Mouse (Mus musculus) liver, embryonic 14.5 days (tissue): ENCODE results near the gene Mgat1. TPM values are rescaled to one million over a fixed set of nuclear protein-coding genes. Genes with fewer than 3 reads are reported as not detected.
"Not testable (repeated sequence)": the region's sequence is repeated elsewhere in the genome, so short reads cannot be mapped to it uniquely, and the experiment has no call there.

Experiments
- ATAC-seq: fragments of 200-750 bp; cut with Nextera tagmentation; 2 replicates; pipeline ENCODE4 v1.8.0; 2017; ENCODE audit warnings: moderate number of reproducible peaks, mild to moderate bottlenecking, moderate library complexity; ENCODE audit not compliant: insufficient read depth
- DNase-seq, 3 experiments: peaks; one replicate each; pipeline ENCODE4 v3.0.0-alpha.2; 2012 to 2013; ENCODE audit warnings: low read depth in 3 of 3, low spot score in 3 of 3
- H3K27ac ChIP-seq: fragments of 300-500 bp; sonication (generic); 2 replicates; pipeline ENCODE4 v1.5.1; 2014; ENCODE audit warnings: moderate library complexity, mild to moderate bottlenecking, control low read depth, inconsistent platforms
- H3K27me3 ChIP-seq: fragments of 300-500 bp; sonication (generic); 2 replicates; pipeline ENCODE4 v1.6.1; 2014; ENCODE audit warnings: mild to moderate bottlenecking, low read length, moderate library complexity; ENCODE audit not compliant: control insufficient read depth, insufficient read depth
- H3K36me3 ChIP-seq: fragments of 300-500 bp; sonication (generic); replicated peaks from 2 replicates; pipeline ENCODE4 v1.6.1; 2014; ENCODE audit warnings: low read depth; ENCODE audit not compliant: control insufficient read depth, insufficient read depth
- H3K4me1 ChIP-seq, 2 experiments: fragments of 200-500 bp in 1 of 2; fragments of 300-500 bp in 1 of 2; sonication (generic) in 1 of 2; replicated peaks; 2 replicates each; pipeline ENCODE4 v1.6.1; 2012 to 2014; ENCODE audit warnings: antibody characterized with exemption in 1 of 2, inconsistent platforms in 1 of 2, low read length in 1 of 2; ENCODE audit not compliant: control insufficient read depth in 2 of 2, insufficient read depth in 2 of 2
- H3K4me2 ChIP-seq: fragments of 300-500 bp; sonication (generic); 2 replicates; pipeline ENCODE4 v1.6.1; 2014; ENCODE audit warnings: low read depth, mild to moderate bottlenecking, control low read depth, moderate library complexity
- H3K4me3 ChIP-seq, 2 experiments: fragments of 200-500 bp in 1 of 2; fragments of 300-500 bp in 1 of 2; sonication (generic) in 1 of 2; 2 replicates each; pipeline ENCODE4 v1.5.1; 2012 to 2014; ENCODE audit warnings: low read depth in 2 of 2, low read length in 2 of 2, mild to moderate bottlenecking in 2 of 2, control low read depth in 1 of 2, inconsistent platforms in 1 of 2, moderate library complexity in 1 of 2; ENCODE audit not compliant: insufficient read depth in 1 of 2
- H3K9ac ChIP-seq: fragments of 300-500 bp; sonication (generic); replicated peaks from 2 replicates; pipeline ENCODE4 v1.6.1; 2014; ENCODE audit warnings: mild to moderate bottlenecking, control low read depth, moderate library complexity
- H3K9me3 ChIP-seq: fragments of 300-500 bp; sonication (generic); 2 replicates; pipeline ENCODE4 v1.6.1; 2016; ENCODE audit warnings: low read length, mixed read lengths; ENCODE audit not compliant: control insufficient read depth
- CTCF ChIP-seq: IDR thresholded peaks from 2 replicates; pipeline ENCODE4 v1.5.1; 2016; ENCODE audit warnings: antibody characterized with exemption, low read depth, control low read depth
- EP300 ChIP-seq: IDR thresholded peaks from 2 replicates; pipeline ENCODE4 v1.6.1; 2016; ENCODE audit warnings: antibody characterized with exemption, low read depth
- WGBS: fragments of 180-500 bp; shearing (Covaris S2); extraction: QIAGEN DNeasy Blood & Tissue Kit; methylation state at CpG from one replicate; pipeline ENCODE4 v1.1.7; 2014; ENCODE audit not compliant: insufficient replicate concordance; 5-methylcytosine and 5-hydroxymethylcytosine counted together
- polyA plus RNA-seq, 2 experiments: library from polyadenylated mRNA; depleted of rRNA in 1 of 2; stranded (reverse) in 1 of 2; unstranded in 1 of 2; fragments of >200 nt; fragmentation: Nextera tagmentation in 1 of 2; extraction: Ambion mirVana in 1 of 2; gene quantifications; 2 replicates each; pipeline versions ENCODE4 v1.2.1 to v1.2.3; 2012 to 2014

The Mgat1 gene
- polyA plus RNA-seq (2012; rRNA removed): 22.8 and 23.7 TPM in 2 replicates
- polyA plus RNA-seq (2014; fragmentation: Nextera tagmentation; extraction: Ambion mirVana): 22.6 and 25.7 TPM in 2 replicates

- H3K27me3 ChIP-seq: no peaks in the 10 kb centered on the region
- peak within 1 kb of the TSS; percentile 96 for H3K4me2 ChIP-seq
- no peaks in the 10 kb centered on the region for H3K9me3 ChIP-seq
- ATAC-seq (peak; percentile 89), DNase-seq (peak; percentile 85 to 92 (median 87))
- peak within 1 kb of the TSS; percentile 60 to 68 for H3K4me3 ChIP-seq
- WGBS: under 1% methylated on average over 55 of the region's 60 CpGs
- H3K27ac ChIP-seq: peak within 1 kb of the TSS; percentile 73
- H3K4me1 ChIP-seq: peaks cover 35 to 44% of the 10 kb centered on the region in 2 experiments
- H3K9ac ChIP-seq: peak within 1 kb of the TSS; percentile 70
- TF ChIP-seq EP300 (no peak), CTCF (peak; percentile 56)
- H3K36me3 ChIP-seq: no peaks in the 10 kb centered on the region
Observed at GRCm38 (mm10) chr11:49243727-49244594, at the start of gene Mgat1. Gene Mgat1 (plus strand): TSS chr11:49244191.

GRCm38 (mm10) chr11:49194771-49195170 lies 49.2 kb upstream of the Mgat1 start:
- not testable (repeated sequence) for H3K9me3 ChIP-seq, H3K27me3 ChIP-seq, H3K4me1 ChIP-seq, DNase-seq, H3K4me3 ChIP-seq, H3K9ac ChIP-seq, ATAC-seq, H3K36me3 ChIP-seq, H3K4me2 ChIP-seq, H3K27ac ChIP-seq
- WGBS: 92% methylated on average over 8 of the region's 9 CpGs

- H3K27ac ChIP-seq: no peak overlapping the region
- no peak; the same call in 1 of the 2 replicates for TF ChIP-seq CTCF
- no peak for TF ChIP-seq EP300
- DNase-seq: no peak
- no peak overlapping the region for H3K9ac ChIP-seq
- no peak overlapping the region for H3K4me3 ChIP-seq
- H3K27me3 ChIP-seq: no peaks in the 10 kb centered on the region
- H3K4me2 ChIP-seq: no peak overlapping the region
- peaks cover 2% of the 10 kb centered on the region in 2 experiments for H3K4me1 ChIP-seq
- no peaks in the 10 kb centered on the region for H3K9me3 ChIP-seq
- ATAC-seq: peak; percentile 58
- H3K36me3 ChIP-seq: no peaks in the 10 kb centered on the region
- 29% methylated on average over 7 of the region's 7 CpGs for WGBS
Observed at GRCm38 (mm10) chr11:49195819-49196322, 48.1 kb upstream of the Mgat1 start.

- Histone ChIP-seq H3K9ac (no peak overlapping the region), H3K4me2 (no peak overlapping the region), H3K27me3 (no peaks in the 10 kb centered on the region), H3K9me3 (no peaks in the 10 kb centered on the region), H3K4me3 (no peak overlapping the region), H3K4me1 (peaks cover 17 to 20% of the 10 kb centered on the region in 2 experiments), H3K27ac (no peak overlapping the region), H3K36me3 (no peaks in the 10 kb centered on the region)
- TF ChIP-seq CTCF (no peak), EP300 (no peak)
- no peak for DNase-seq
- ATAC-seq: no peak
Observed at GRCm38 (mm10) chr11:49200666-49201065, 43.3 kb upstream of the Mgat1 start.

GRCm38 (mm10) chr11:49201142-49201541 lies 42.8 kb upstream of the Mgat1 start:
- no peak for DNase-seq
- Histone ChIP-seq H3K27ac (no peak overlapping the region), H3K9me3 (no peaks in the 10 kb centered on the region), H3K4me3 (no peak overlapping the region), H3K4me1 (peaks cover 17 to 20% of the 10 kb centered on the region in 2 experiments), H3K36me3 (no peaks in the 10 kb centered on the region), H3K4me2 (no peak overlapping the region), H3K9ac (no peak overlapping the region; the same call in 1 of the 2 replicates), H3K27me3 (no peaks in the 10 kb centered on the region)
- ATAC-seq: no peak
- TF ChIP-seq EP300: no peak
- TF ChIP-seq CTCF: no peak
